Mouse (Mus musculus) ES-E14 (cell line): ENCODE data around the gene Rbfox3. TPM values are rescaled to one million over a fixed set of nuclear protein-coding genes. Genes with fewer than 3 reads are reported as not detected.

Source experiments
- DNase-seq: peaks from one replicate; pipeline ENCODE4 v3.0.0-alpha.2; 2013; ENCODE audit warnings: low read depth, low spot score
- H3K27ac ChIP-seq: 2 replicates; pipeline ENCODE4 v1.5.1; 2012; ENCODE audit warnings: low read depth, mild to moderate bottlenecking, low read length, moderate library complexity, mixed read lengths; ENCODE audit not compliant: poor library complexity, insufficient read depth, severe bottlenecking
- H3K36me3 ChIP-seq: 2 replicates; pipeline ENCODE4 v1.6.1; 2012; ENCODE audit warnings: mild to moderate bottlenecking, low read length, moderate library complexity, mixed read lengths; ENCODE audit not compliant: control insufficient read depth, poor library complexity, insufficient read depth, severe bottlenecking
- H3K4me1 ChIP-seq, 2 experiments: fragments of 150-350 bp in 1 of 2; sonication (generic) in 1 of 2; 2 replicates each; pipeline ENCODE4 v1.6.1; 2012; ENCODE audit warnings: low read length in 2 of 2, mild to moderate bottlenecking in 1 of 2, mixed read lengths in 1 of 2; ENCODE audit not compliant: control insufficient read depth in 2 of 2, insufficient read depth in 2 of 2, poor library complexity in 1 of 2
- H3K4me3 ChIP-seq, 2 experiments: fragments of 150-350 bp in 1 of 2; sonication (generic) in 1 of 2; 2 replicates each; pipeline ENCODE4 v1.5.1; 2012; ENCODE audit warnings: low read length in 2 of 2, low read depth in 1 of 2, mild to moderate bottlenecking in 1 of 2, mixed read lengths in 1 of 2; ENCODE audit not compliant: insufficient read depth in 1 of 2, poor library complexity in 1 of 2, severe bottlenecking in 1 of 2
- H3K9ac ChIP-seq: 2 replicates; pipeline ENCODE4 v1.6.1; 2012; ENCODE audit warnings: low read depth, mild to moderate bottlenecking, low read length, mixed read lengths; ENCODE audit not compliant: poor library complexity, insufficient read depth, severe bottlenecking
- H3K9me3 ChIP-seq: fragments of 150-350 bp; sonication (generic); 2 replicates; pipeline ENCODE4 v1.6.1; 2012; ENCODE audit warnings: low read depth, mild to moderate bottlenecking, low read length; ENCODE audit not compliant: control insufficient read depth, insufficient read depth
- CHD2 ChIP-seq: IDR thresholded peaks from 2 replicates; pipeline ENCODE4 v1.6.1; 2014; ENCODE audit warnings: mild to moderate bottlenecking, low read depth, low read length, inconsistent platforms
- HCFC1 ChIP-seq: IDR thresholded peaks from 2 replicates; pipeline ENCODE4 v1.6.1; 2012; ENCODE audit warnings: low read length, inconsistent platforms, borderline replicate concordance; ENCODE audit not compliant: insufficient read depth
- MAFK ChIP-seq: IDR thresholded peaks from 2 replicates; pipeline ENCODE4 v1.6.1; 2014; ENCODE audit warnings: mild to moderate bottlenecking, low read depth, low read length, inconsistent platforms; ENCODE audit not compliant: insufficient read depth
- ZC3H11A ChIP-seq: IDR thresholded peaks from 2 replicates; pipeline ENCODE4 v1.6.1; 2012; ENCODE audit warnings: low read depth, mild to moderate bottlenecking, inconsistent platforms, low read length, borderline replicate concordance
- ZNF384 ChIP-seq: IDR thresholded peaks from 2 replicates; pipeline ENCODE4 v1.6.1; 2012; ENCODE audit warnings: low read depth, low read length, inconsistent platforms
- in situ Hi-C, 2 experiments: fragments of 600-800 bp; cut with MboI; formaldehyde crosslinking; loops; one replicate each; pipeline ENCODE4 v1.15.1; 2025; ENCODE audit warnings: low sequenced_read_pairs in 2 of 2, inconsistent platforms in 1 of 2; ENCODE audit not compliant: unreplicated experiment in 2 of 2
- total RNA-seq: library from RNA; depleted of rRNA; stranded (reverse); fragments of 300-350 nt; gene quantifications from 2 replicates; pipeline ENCODE4 v1.2.3, GENCODE M21; 2012

Gene Rbfox3
- total RNA-seq, 1 experiment: 0.45 TPM

- TF ChIP-seq ZNF384: no peak
- TF ChIP-seq ZC3H11A: no peak
- TF ChIP-seq CHD2: no peak
- TF ChIP-seq MAFK: no peak
- TF ChIP-seq HCFC1: no peak
- H3K4me1 ChIP-seq: no peaks in the 10 kb centered on the region
- H3K9me3 ChIP-seq: no peaks in the 10 kb centered on the region
- H3K27ac ChIP-seq: no peak overlapping the region
- no peak for DNase-seq
- H3K9ac ChIP-seq: no peak overlapping the region
- no peaks in the 10 kb centered on the region for H3K36me3 ChIP-seq
- no peak overlapping the region for H3K4me3 ChIP-seq
- in situ Hi-C loops: no loop called here
Observed at GRCm38 (mm10) chr11:118875243-118875897, 36.0 kb downstream of the Rbfox3 start.

GRCm38 (mm10) chr11:118874487-118875095 lies 36.8 kb downstream of the Rbfox3 start:
- no peaks in the 10 kb centered on the region for H3K4me1 ChIP-seq
- no peak overlapping the region for H3K9ac ChIP-seq
- no peak for TF ChIP-seq HCFC1
- H3K27ac ChIP-seq: no peak overlapping the region
- no peaks in the 10 kb centered on the region for H3K36me3 ChIP-seq
- no peak overlapping the region for H3K4me3 ChIP-seq
- no peaks in the 10 kb centered on the region for H3K9me3 ChIP-seq
- no peak for DNase-seq
- in situ Hi-C loops: no loop called here

- no peak overlapping the region for H3K27ac ChIP-seq
Observed at GRCm38 (mm10) chr11:118874022-118874421, 37.4 kb downstream of the Rbfox3 start.

GRCm38 (mm10) chr11:118871527-118871926 lies 39.9 kb downstream of the Rbfox3 start:
- no peaks in the 10 kb centered on the region for H3K4me1 ChIP-seq
- TF ChIP-seq MAFK (no peak), HCFC1 (no peak), CHD2 (no peak), ZNF384 (no peak), ZC3H11A (no peak)
- no peak overlapping the region for H3K9ac ChIP-seq
- H3K9me3 ChIP-seq: no peaks in the 10 kb centered on the region
- no peak overlapping the region for H3K4me3 ChIP-seq
- DNase-seq: no peak
- no peaks in the 10 kb centered on the region for H3K36me3 ChIP-seq
- in situ Hi-C loops: no loop called here
- H3K27ac ChIP-seq: no peak overlapping the region

More at GRCm38 (mm10) chr11:118874022-118874421, 37.4 kb downstream of the Rbfox3 start:
- Histone ChIP-seq H3K4me3 (no peak overlapping the region), H3K9ac (no peak overlapping the region), H3K36me3 (no peaks in the 10 kb centered on the region), H3K9me3 (no peaks in the 10 kb centered on the region), H3K4me1 (no peaks in the 10 kb centered on the region)
- DNase-seq: no peak
- TF ChIP-seq ZC3H11A (no peak), HCFC1 (no peak), ZNF384 (no peak), MAFK (no peak), CHD2 (no peak)
- in situ Hi-C loops: no loop called here
